Mouse (Mus musculus) olfactory bulb, adult 2 months (tissue): Measurements from ENCODE around the gene Supt4a.

ENCODE experiments used
- CTCF ChIP-seq: fragments of 200-500 bp; IDR thresholded peaks from 2 replicates; pipeline ENCODE4 v1.5.1; 2012; ENCODE audit warnings: low read depth, mild to moderate bottlenecking, low read length, moderate library complexity; ENCODE audit not compliant: insufficient read depth
- POLR2A ChIP-seq: fragments of 200-500 bp; IDR thresholded peaks from 2 replicates; pipeline ENCODE4 v1.6.1; 2012; ENCODE audit warnings: mild to moderate bottlenecking, low read depth, low read length, moderate library complexity; ENCODE audit not compliant: insufficient read depth

DNA sequence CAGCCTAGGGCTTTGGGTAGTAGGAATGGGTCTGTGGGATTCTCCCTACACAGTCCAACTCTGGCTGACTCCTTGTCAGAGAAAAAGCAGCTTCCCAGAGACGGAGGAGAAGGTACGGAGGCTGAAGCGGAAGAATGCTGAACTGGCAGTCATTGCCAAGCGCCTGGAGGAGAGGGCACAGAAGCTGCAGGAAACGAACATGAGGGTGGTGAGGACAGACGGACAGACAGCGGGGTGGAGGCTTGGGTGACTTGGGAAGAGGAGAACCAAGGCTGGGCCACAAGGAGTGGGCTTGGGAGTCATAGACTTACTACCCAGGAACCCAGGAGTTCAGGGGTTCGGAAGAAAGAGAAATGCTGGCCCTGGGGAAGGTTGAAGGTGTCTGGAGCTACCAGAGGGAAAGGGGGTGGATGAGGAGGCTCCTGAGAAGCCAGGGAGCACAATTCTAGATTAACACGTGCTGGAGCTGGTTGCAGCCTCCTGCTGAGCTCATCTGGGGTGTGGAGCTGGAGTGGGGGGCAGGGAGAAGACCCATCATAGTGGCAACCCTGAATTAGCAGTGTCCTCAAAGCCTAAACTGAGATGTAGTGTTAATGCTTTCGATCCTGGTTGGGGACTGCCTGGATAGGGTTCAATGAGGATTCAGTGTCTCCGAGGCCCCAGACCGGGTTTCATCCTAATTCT is 25.5 kb downstream of the Supt4a start:
- no peak for TF ChIP-seq POLR2A
- TF ChIP-seq CTCF: no peak
